Mouse (Mus musculus): Measurements from ENCODE around the gene Muc3a. TPM values are rescaled to one million over a fixed set of nuclear protein-coding genes. Genes with fewer than 3 reads are reported as not detected.

Muc3a gene
- polyA plus RNA-seq, 1 experiment from 2014 or later: 0.09 TPM

Other genes starting within 250 kb of the Muc3a start
- gene Cldn15, start 245.8 kb downstream of the Muc3a start, polyA plus RNA-seq (2014; fragmentation: Nextera tagmentation; extraction: Ambion mirVana): 0.13 TPM in 1 of 2 replicates, not detected in the other
- 30.1 and 30.7 TPM in 2 replicates for gene Plod3, start 225.4 kb downstream of the Muc3a start, polyA plus RNA-seq (2014; fragmentation: Nextera tagmentation; extraction: Ambion mirVana)
- gene Znhit1, start 224.4 kb downstream of the Muc3a start, polyA plus RNA-seq (2014; fragmentation: Nextera tagmentation; extraction: Ambion mirVana): 116 and 121 TPM in 2 replicates
- gene Vgf, start 186.0 kb downstream of the Muc3a start, polyA plus RNA-seq (2014; fragmentation: Nextera tagmentation; extraction: Ambion mirVana): 7.0 and 9.7 TPM in 2 replicates
- 192 and 201 TPM in 2 replicates for gene Ap1s1, start 166.3 kb downstream of the Muc3a start, polyA plus RNA-seq (2014; fragmentation: Nextera tagmentation; extraction: Ambion mirVana)
- 0.25 TPM in 2 replicates for gene Serpine1, start 140.1 kb downstream of the Muc3a start, polyA plus RNA-seq (2014; fragmentation: Nextera tagmentation; extraction: Ambion mirVana)
- gene Trim56, start 96.2 kb downstream of the Muc3a start, polyA plus RNA-seq (2014; fragmentation: Nextera tagmentation; extraction: Ambion mirVana): 3.3 and 3.9 TPM in 2 replicates
- gene Muc3, start 63.1 kb downstream of the Muc3a start, polyA plus RNA-seq (2014; fragmentation: Nextera tagmentation; extraction: Ambion mirVana): not detected in 2 replicates
- 56.7 and 68.4 TPM in 2 replicates for gene Ache, start 75.1 kb upstream of the Muc3a start, polyA plus RNA-seq (2014; fragmentation: Nextera tagmentation; extraction: Ambion mirVana)
- gene Ufsp1, start 82.2 kb upstream of the Muc3a start, polyA plus RNA-seq (2014; fragmentation: Nextera tagmentation; extraction: Ambion mirVana): 22.3 and 22.6 TPM in 2 replicates
- gene Srrt, start 95.3 kb upstream of the Muc3a start, polyA plus RNA-seq (2014; fragmentation: Nextera tagmentation; extraction: Ambion mirVana): 75.0 and 81.0 TPM in 2 replicates
- 11.1 and 12.2 TPM in 2 replicates for gene Trip6, start 102.0 kb upstream of the Muc3a start, polyA plus RNA-seq (2014; fragmentation: Nextera tagmentation; extraction: Ambion mirVana)
- gene Slc12a9, start 121.2 kb upstream of the Muc3a start, polyA plus RNA-seq (2014; fragmentation: Nextera tagmentation; extraction: Ambion mirVana): 14.9 and 17.6 TPM in 2 replicates
- 8.7 and 9.0 TPM in 2 replicates for gene Ephb4, start 137.7 kb upstream of the Muc3a start, polyA plus RNA-seq (2014; fragmentation: Nextera tagmentation; extraction: Ambion mirVana)